ENCODE assay signal across 8 mouse cellular contexts in genomic region chr7:112502050-112502809, GRCm38 (mm10).
DNase-seq lines count a peak whose midpoint lies in the region; ATAC-seq lines count a peak whose summit lies in the region.

No protein-coding gene starts in this region.

- peak overlapping the region; percentile 91 for H3K27ac ChIP-seq in intestine, embryonic 16.5 days (ENCODE audit: low read length)
- no peak overlapping the region for H3K27ac ChIP-seq in neural tube, embryonic 14.5 days (ENCODE audit: low read depth, low read length)

- H3K9ac ChIP-seq in intestine, embryonic 16.5 days (ENCODE audit: low read depth, low read length), result no peak overlapping the region; the same call in 1 of the 2 replicates
- H3K9ac ChIP-seq in neural tube, embryonic 14.5 days (replicated peaks; ENCODE audit: low read depth, low read length), result no peak overlapping the region

- peak overlapping the region; percentile 20 for H3K4me2 ChIP-seq in intestine, embryonic 16.5 days (ENCODE audit: low read depth, low read length)
- peak overlapping the region; percentile 32; the same call in 1 of the 2 replicates for H3K4me2 ChIP-seq in neural tube, embryonic 14.5 days (ENCODE audit: low read depth, low read length)

- H3K27me3 ChIP-seq in intestine, embryonic 16.5 days (replicated peaks; ENCODE audit: control insufficient read depth, insufficient read depth, low read length), result no peaks in the 10 kb centered on the region
- no peaks in the 10 kb centered on the region for H3K27me3 ChIP-seq in neural tube, embryonic 14.5 days (ENCODE audit: control insufficient read depth, insufficient read depth, low read length)

- peaks cover 52% of the 10 kb centered on the region for H3K4me1 ChIP-seq in intestine, embryonic 16.5 days (ENCODE audit: control insufficient read depth, insufficient read depth, low read length)
- H3K4me1 ChIP-seq in neural tube, embryonic 14.5 days (ENCODE audit: control insufficient read depth, insufficient read depth, low read length), result peaks cover 30% of the 10 kb centered on the region

- peak; percentile 59 for DNase-seq in embryo, embryonic 10.5 days (ENCODE audit: low spot score)
- DNase-seq in embryo, embryonic 10 days (ENCODE audit: low spot score), result no peak
- DNase-seq in retina, postnatal 1 day, result peak; percentile 71
- no peak for DNase-seq in retina, embryonic 14.5 days (ENCODE audit: low spot score)
- DNase-seq in spleen, postnatal 14 days (ENCODE audit: low spot score in 2 of 2), result no peak

- no peaks in the 10 kb centered on the region for H3K36me3 ChIP-seq in intestine, embryonic 16.5 days (ENCODE audit: control insufficient read depth, insufficient read depth, low read length)
- no peaks in the 10 kb centered on the region for H3K36me3 ChIP-seq in neural tube, embryonic 14.5 days (ENCODE audit: control insufficient read depth, insufficient read depth, low read length)

- 0 out of 2 replicates have a peak, but pooled peaks have one; percentile 5 for ATAC-seq in intestine, embryonic 16.5 days
- ATAC-seq in neural tube, embryonic 14.5 days (ENCODE audit: low read depth), result 0 out of 2 replicates have a peak, but pooled peaks have one; percentile 44
- no peak for ATAC-seq in cerebellum, adult (ENCODE audit: insufficient number of reproducible peaks, low FRiP score, low TSS enrichment)

- no peak overlapping the region for H3K4me3 ChIP-seq in intestine, embryonic 16.5 days (ENCODE audit: low read length)
- no peak overlapping the region for H3K4me3 ChIP-seq in neural tube, embryonic 14.5 days (ENCODE audit: low read depth, low read length)

- WGBS in intestine, embryonic 16.5 days, result 30% methylated on average over 18 of the region's 18 CpGs
- 25% methylated on average over 18 of the region's 18 CpGs for WGBS in neural tube, embryonic 14.5 days

- no peaks in the 10 kb centered on the region for H3K9me3 ChIP-seq in intestine, embryonic 16.5 days (ENCODE audit: control insufficient read depth, low read length)
- no peaks in the 10 kb centered on the region for H3K9me3 ChIP-seq in neural tube, embryonic 14.5 days (ENCODE audit: control insufficient read depth, low read length)

Comparison
In these comparisons a context has a peak if more than half of its experiments do, and no peak if none do; other contexts are left out.
1. DNase-seq: peak in embryo, embryonic 10.5 days (single experiment) and retina, postnatal 1 day (single experiment); none in embryo, embryonic 10 days (single experiment), retina, embryonic 14.5 days (single experiment) and spleen, postnatal 14 days (0 of 2).